Mouse (Mus musculus) kidney, embryonic 15.5 days (tissue): ENCODE measurements at regions not wholly inside any gene's neighbourhood (a gene's known extent, or its start where the extent isn't known, plus 50 kb on each side); places are given as distances from the start of the nearest gene placed in this dataset.

Experiments
- ATAC-seq: fragments of 200-750 bp; cut with Nextera tagmentation; replicated peaks from 2 replicates; pipeline ENCODE4 v1.8.0; 2017; ENCODE audit warnings: moderate TSS enrichment; ENCODE audit not compliant: low FRiP score
- H3K27ac ChIP-seq: fragments of 300-500 bp; sonication (generic); 2 replicates; pipeline ENCODE4 v1.5.1; 2015; ENCODE audit warnings: mild to moderate bottlenecking, inconsistent platforms
- H3K27me3 ChIP-seq: fragments of 300-500 bp; sonication (generic); 2 replicates; pipeline ENCODE4 v1.6.1; 2015; ENCODE audit warnings: inconsistent platforms
- H3K36me3 ChIP-seq: fragments of 300-500 bp; sonication (generic); 2 replicates; pipeline ENCODE4 v1.6.1; 2015; ENCODE audit warnings: inconsistent platforms
- H3K4me1 ChIP-seq: fragments of 300-500 bp; sonication (generic); 2 replicates; pipeline ENCODE4 v1.6.1; 2015; ENCODE audit warnings: inconsistent platforms
- H3K4me2 ChIP-seq: fragments of 300-500 bp; sonication (generic); 2 replicates; pipeline ENCODE4 v1.6.1; 2015; ENCODE audit warnings: moderate library complexity, mild to moderate bottlenecking, inconsistent platforms
- H3K4me3 ChIP-seq: fragments of 300-500 bp; sonication (generic); replicated peaks from 2 replicates; pipeline ENCODE4 v1.5.1; 2015; ENCODE audit warnings: mild to moderate bottlenecking, inconsistent platforms
- H3K9ac ChIP-seq: fragments of 300-500 bp; sonication (generic); 2 replicates; pipeline ENCODE4 v1.6.1; 2015; ENCODE audit warnings: mild to moderate bottlenecking, inconsistent platforms
- H3K9me3 ChIP-seq: fragments of 300-500 bp; sonication (generic); replicated peaks from 2 replicates; pipeline ENCODE4 v1.6.1; 2016; ENCODE audit warnings: inconsistent platforms
- WGBS: fragments of 180-500 bp; shearing (Covaris S2); methylation state at CpG from one replicate; pipeline ENCODE4 v1.1.7; 2015; ENCODE audit warnings: mixed read lengths; 5-methylcytosine and 5-hydroxymethylcytosine counted together

GRCm38 (mm10) chr10:92471111-92471510, 251.1 kb downstream of the Nedd1 start:
- peaks cover 4% of the 10 kb centered on the region; the same call in 1 of the 2 replicates for H3K4me1 ChIP-seq
- WGBS, result 100% methylated on average over 1 of the region's 1 CpGs
- H3K9ac ChIP-seq, result no peak overlapping the region
- no peak overlapping the region for H3K4me3 ChIP-seq
- no peaks in the 10 kb centered on the region for H3K9me3 ChIP-seq
- no peak for ATAC-seq
- no peaks in the 10 kb centered on the region for H3K36me3 ChIP-seq
- no peak overlapping the region for H3K4me2 ChIP-seq
- H3K27me3 ChIP-seq, result no peaks in the 10 kb centered on the region
- no peak overlapping the region for H3K27ac ChIP-seq

GRCm38 (mm10) chr10:92455195-92455594, 267.0 kb downstream of the Nedd1 start:
- 71% methylated on average over 1 of the region's 1 CpGs for WGBS
- Histone ChIP-seq H3K4me3 (no peak overlapping the region), H3K9me3 (no peaks in the 10 kb centered on the region), H3K4me1 (peaks cover 8% of the 10 kb centered on the region), H3K27me3 (no peaks in the 10 kb centered on the region), H3K36me3 (no peaks in the 10 kb centered on the region), H3K4me2 (no peak overlapping the region), H3K9ac (no peak overlapping the region), H3K27ac (no peak overlapping the region)
- no peak for ATAC-seq

- Histone ChIP-seq H3K9me3 (no peaks in the 10 kb centered on the region), H3K4me2 (no peak overlapping the region), H3K36me3 (no peaks in the 10 kb centered on the region), H3K9ac (no peak overlapping the region), H3K4me3 (no peak overlapping the region), H3K27ac (no peak overlapping the region), H3K4me1 (peaks cover 8% of the 10 kb centered on the region), H3K27me3 (no peaks in the 10 kb centered on the region)
- WGBS, result 21% methylated on average over 5 of the region's 5 CpGs
- ATAC-seq, result 0 out of 2 replicates have a peak, but pooled peaks have one; percentile 40
Observed at GRCm38 (mm10) chr10:92453550-92453949, 268.7 kb downstream of the Nedd1 start.

GRCm38 (mm10) chr10:92445957-92446356, 276.3 kb downstream of the Nedd1 start:
- H3K9ac ChIP-seq, result no peak overlapping the region

GRCm38 (mm10) chr10:92438621-92439394, 283.4 kb downstream of the Nedd1 start:
- Histone ChIP-seq H3K4me3 (no peak overlapping the region), H3K9ac (no peak overlapping the region), H3K4me2 (no peak overlapping the region), H3K36me3 (no peaks in the 10 kb centered on the region), H3K27me3 (no peaks in the 10 kb centered on the region), H3K4me1 (no peaks in the 10 kb centered on the region), H3K27ac (no peak overlapping the region), H3K9me3 (no peaks in the 10 kb centered on the region)
- ATAC-seq, result no peak
- 63% methylated on average over 8 of the region's 8 CpGs for WGBS

More at GRCm38 (mm10) chr10:92445957-92446356, 276.3 kb downstream of the Nedd1 start:
- Histone ChIP-seq H3K4me3 (no peak overlapping the region), H3K27ac (no peak overlapping the region), H3K36me3 (no peaks in the 10 kb centered on the region), H3K4me2 (no peak overlapping the region), H3K9me3 (no peaks in the 10 kb centered on the region), H3K4me1 (no peaks in the 10 kb centered on the region), H3K27me3 (no peaks in the 10 kb centered on the region)
- ATAC-seq, result no peak
- WGBS, result 86% methylated on average over 2 of the region's 2 CpGs

- Histone ChIP-seq H3K27me3 (no peaks in the 10 kb centered on the region), H3K4me3 (no peak overlapping the region), H3K27ac (no peak overlapping the region), H3K36me3 (no peaks in the 10 kb centered on the region), H3K9ac (no peak overlapping the region), H3K4me2 (no peak overlapping the region), H3K9me3 (no peaks in the 10 kb centered on the region), H3K4me1 (peaks cover 10% of the 10 kb centered on the region)
- no peak for ATAC-seq
- WGBS, result 55% methylated on average over 7 of the region's 7 CpGs
Observed at GRCm38 (mm10) chr10:92429256-92429655, 293.0 kb downstream of the Nedd1 start.

GRCm38 (mm10) chr10:92428026-92428425, 294.2 kb downstream of the Nedd1 start:
- Histone ChIP-seq H3K9ac (no peak overlapping the region), H3K4me2 (no peak overlapping the region), H3K27me3 (no peaks in the 10 kb centered on the region), H3K27ac (peak overlapping the region; percentile 34), H3K4me1 (peaks cover 10% of the 10 kb centered on the region), H3K4me3 (no peak overlapping the region), H3K36me3 (no peaks in the 10 kb centered on the region), H3K9me3 (no peaks in the 10 kb centered on the region)
- WGBS, result 37% methylated on average over 4 of the region's 4 CpGs
- no peak for ATAC-seq

- Histone ChIP-seq H3K4me2 (no peak overlapping the region), H3K27me3 (no peaks in the 10 kb centered on the region), H3K9ac (no peak overlapping the region), H3K9me3 (no peaks in the 10 kb centered on the region), H3K36me3 (no peaks in the 10 kb centered on the region), H3K4me1 (peaks cover 10% of the 10 kb centered on the region), H3K4me3 (no peak overlapping the region), H3K27ac (no peak overlapping the region)
- no peak for ATAC-seq
- WGBS, result 86% methylated on average over 6 of the region's 6 CpGs
Observed at GRCm38 (mm10) chr10:92426443-92426842, 295.8 kb downstream of the Nedd1 start.

- Histone ChIP-seq H3K4me3 (no peak overlapping the region), H3K36me3 (no peaks in the 10 kb centered on the region), H3K27me3 (no peaks in the 10 kb centered on the region), H3K9me3 (no peaks in the 10 kb centered on the region), H3K9ac (no peak overlapping the region), H3K4me2 (no peak overlapping the region), H3K27ac (no peak overlapping the region), H3K4me1 (peaks cover 13% of the 10 kb centered on the region)
- WGBS, result 75% methylated on average over 7 of the region's 7 CpGs
- peak; percentile 66; the same call in 1 of the 2 replicates for ATAC-seq
Observed at GRCm38 (mm10) chr10:92412737-92413136, 309.5 kb downstream of the Nedd1 start.

- Histone ChIP-seq H3K27ac (no peak overlapping the region), H3K4me2 (no peak overlapping the region), H3K36me3 (no peaks in the 10 kb centered on the region), H3K27me3 (no peaks in the 10 kb centered on the region), H3K9ac (no peak overlapping the region), H3K4me3 (no peak overlapping the region), H3K4me1 (peaks cover 13% of the 10 kb centered on the region), H3K9me3 (no peaks in the 10 kb centered on the region)
- 63% methylated on average over 5 of the region's 5 CpGs for WGBS
- peak; percentile 67; the same call in 1 of the 2 replicates for ATAC-seq
Observed at GRCm38 (mm10) chr10:92410813-92411325, 311.4 kb downstream of the Nedd1 start.

GRCm38 (mm10) chr10:92404697-92405293, 317.4 kb downstream of the Nedd1 start:
- H3K9ac ChIP-seq, result no peak overlapping the region
- no peaks in the 10 kb centered on the region for H3K27me3 ChIP-seq
- 0 out of 2 replicates have a peak overlapping the region, but pooled peaks have one; percentile 14 for H3K4me3 ChIP-seq
- whole genome bisulfite sequencing, result 57% methylated on average over 15 of the region's 15 CpGs
- H3K4me2 ChIP-seq, result peak overlapping the region; percentile 47
- H3K9me3 ChIP-seq, result no peaks in the 10 kb centered on the region
- peaks cover 10% of the 10 kb centered on the region for H3K4me1 ChIP-seq
- ATAC-seq, result 0 out of 2 replicates have a peak, but pooled peaks have one; percentile 40
- no peaks in the 10 kb centered on the region for H3K36me3 ChIP-seq
- no peak overlapping the region for H3K27ac ChIP-seq

- Histone ChIP-seq H3K9ac (no peak overlapping the region), H3K9me3 (no peaks in the 10 kb centered on the region), H3K4me3 (no peak overlapping the region), H3K27me3 (no peaks in the 10 kb centered on the region), H3K27ac (no peak overlapping the region), H3K4me1 (peaks cover 5% of the 10 kb centered on the region; the same call in 1 of the 2 replicates), H3K36me3 (no peaks in the 10 kb centered on the region), H3K4me2 (no peak overlapping the region)
- WGBS, result 79% methylated on average over 5 of the region's 5 CpGs
- ATAC-seq, result no peak
Observed at GRCm38 (mm10) chr10:92400587-92401090, 321.6 kb downstream of the Nedd1 start.
